ENCODE assay signal across 28 mouse cellular contexts in genomic region chrX:69801890-69802439, GRCm38 (mm10).
DNase-seq lines count a peak whose midpoint lies in the region; ATAC-seq and TF ChIP-seq lines count a peak whose summit lies in the region.
"Had no signal": no experiment of that assay in that cellular context is flagged by ENCODE, and none has a peak within 500 bp of the region (broad histone marks: within the 10 kb centered on the region; RNA-seq: fewer than 3 reads in every experiment).

No protein-coding gene starts in this region.

- peak; percentile 75 for DNase-seq in forebrain, embryonic 14.5 days (ENCODE audit: low spot score)
- DNase-seq in brain, embryonic 14.5 days (ENCODE audit: low read depth), result peak; percentile 83
- DNase-seq in layer of hippocampus, adult 11-12 months (ENCODE audit: low spot score), result peak; percentile 33
- DNase-seq in layer of hippocampus, adult 9-11 months, result peak; percentile 34
- DNase-seq in right cerebral cortex, postnatal 25 days, result no peak
- DNase-seq in heart, adult 11 months, result no peak
- no peak for DNase-seq in hindbrain, embryonic 11.5 days (ENCODE audit: low spot score)
- DNase-seq: adrenal gland, postnatal 10 days; cerebellum, adult 2 months; cerebellum, postnatal 25 days; gastrocnemius, postnatal 25 days; heart, adult 18-20 months; heart, postnatal 4 days; kidney, adult 18-20 months; kidney, postnatal 25 days; left cerebral cortex, postnatal 4 days; liver, postnatal 0 days; lung, postnatal 4 days; thymus, adult 2 months; thymus, postnatal 36 days had no signal

- no peaks in the 10 kb centered on the region for H3K9me3 ChIP-seq in forebrain, embryonic 14.5 days (replicated peaks; ENCODE audit: control insufficient read depth, low read length)
- no peaks in the 10 kb centered on the region for H3K9me3 ChIP-seq in forebrain, embryonic 12.5 days
- no peaks in the 10 kb centered on the region for H3K9me3 ChIP-seq in hindbrain, embryonic 11.5 days (ENCODE audit: control insufficient read depth, low read length)
- H3K9me3 ChIP-seq: heart, embryonic 12.5 days; hindbrain, embryonic 15.5 days; kidney, embryonic 15.5 days; liver, embryonic 12.5 days; megakaryocyte, embryonic 14.5 days; midbrain, embryonic 12.5 days had no signal

- H3K27ac ChIP-seq in forebrain, embryonic 14.5 days (ENCODE audit: low read depth, low read length), result no peak overlapping the region
- H3K27ac ChIP-seq in forebrain, embryonic 12.5 days, result no peak overlapping the region
- no peak overlapping the region for H3K27ac ChIP-seq in hindbrain, embryonic 11.5 days (ENCODE audit: low read depth, low read length)
- H3K27ac ChIP-seq: hindbrain, embryonic 15.5 days; kidney, embryonic 15.5 days; liver, embryonic 12.5 days; midbrain, embryonic 12.5 days had no signal

- H3K27me3 ChIP-seq in forebrain, embryonic 14.5 days (replicated peaks; ENCODE audit: control insufficient read depth, insufficient read depth, low read length), result no peaks in the 10 kb centered on the region
- no peaks in the 10 kb centered on the region for H3K27me3 ChIP-seq in forebrain, embryonic 12.5 days
- H3K27me3 ChIP-seq in hindbrain, embryonic 11.5 days (ENCODE audit: control insufficient read depth, insufficient read depth, low read length), result no peaks in the 10 kb centered on the region
- H3K27me3 ChIP-seq: heart, embryonic 12.5 days; hindbrain, embryonic 15.5 days; kidney, embryonic 15.5 days; liver, embryonic 12.5 days; megakaryocyte, embryonic 14.5 days; midbrain, embryonic 12.5 days had no signal

- H3K9ac ChIP-seq in forebrain, embryonic 14.5 days (ENCODE audit: low read length), result no peak overlapping the region
- no peak overlapping the region for H3K9ac ChIP-seq in forebrain, embryonic 12.5 days
- H3K9ac ChIP-seq in hindbrain, embryonic 11.5 days (ENCODE audit: low read depth, low read length), result no peak overlapping the region
- H3K9ac ChIP-seq: heart, embryonic 12.5 days; hindbrain, embryonic 15.5 days; kidney, embryonic 15.5 days; liver, embryonic 12.5 days; liver, postnatal 0 days; midbrain, embryonic 12.5 days had no signal

- no peak for TF ChIP-seq CTCF in brain, embryonic 14.5 days (IDR thresholded peaks at IDR 0.05; ENCODE audit: borderline replicate concordance, extremely low read depth, insufficient read depth, insufficient read length)

- no peak overlapping the region for H3K4me3 ChIP-seq in forebrain, embryonic 14.5 days (ENCODE audit: low read depth, low read length)
- no peak overlapping the region for H3K4me3 ChIP-seq in forebrain, embryonic 12.5 days (replicated peaks)
- H3K4me3 ChIP-seq in hindbrain, embryonic 11.5 days (ENCODE audit: low read depth, low read length), result no peak overlapping the region
- H3K4me3 ChIP-seq: heart, embryonic 12.5 days; hindbrain, embryonic 15.5 days; kidney, embryonic 15.5 days; liver, embryonic 12.5 days; megakaryocyte, embryonic 14.5 days; midbrain, embryonic 12.5 days had no signal

- no peak overlapping the region for H3K4me2 ChIP-seq in forebrain, embryonic 14.5 days (ENCODE audit: low read length)
- no peak overlapping the region for H3K4me2 ChIP-seq in forebrain, embryonic 12.5 days
- no peak overlapping the region for H3K4me2 ChIP-seq in hindbrain, embryonic 11.5 days (replicated peaks; ENCODE audit: low read depth, low read length)
- H3K4me2 ChIP-seq: heart, embryonic 12.5 days; hindbrain, embryonic 15.5 days; kidney, embryonic 15.5 days; liver, embryonic 12.5 days; midbrain, embryonic 12.5 days had no signal

- H3K4me1 ChIP-seq in forebrain, embryonic 14.5 days (ENCODE audit: control insufficient read depth, insufficient read depth, low read length), result no peaks in the 10 kb centered on the region
- no peaks in the 10 kb centered on the region for H3K4me1 ChIP-seq in forebrain, embryonic 12.5 days
- no peaks in the 10 kb centered on the region for H3K4me1 ChIP-seq in hindbrain, embryonic 11.5 days (replicated peaks; ENCODE audit: control insufficient read depth, insufficient read depth, low read length)
- H3K4me1 ChIP-seq: heart, embryonic 12.5 days; hindbrain, embryonic 15.5 days; kidney, embryonic 15.5 days; liver, embryonic 12.5 days; megakaryocyte, embryonic 14.5 days; midbrain, embryonic 12.5 days had no signal

- no peaks in the 10 kb centered on the region for H3K36me3 ChIP-seq in forebrain, embryonic 14.5 days (ENCODE audit: control insufficient read depth, insufficient read depth, low read length)
- no peaks in the 10 kb centered on the region for H3K36me3 ChIP-seq in forebrain, embryonic 12.5 days (replicated peaks)
- no peaks in the 10 kb centered on the region for H3K36me3 ChIP-seq in hindbrain, embryonic 11.5 days (ENCODE audit: control insufficient read depth, insufficient read depth, low read length)
- H3K36me3 ChIP-seq: heart, embryonic 12.5 days; hindbrain, embryonic 15.5 days; kidney, embryonic 15.5 days; liver, embryonic 12.5 days; midbrain, embryonic 12.5 days had no signal

- WGBS in forebrain, embryonic 14.5 days, result 59% methylated on average over 2 of the region's 2 CpGs
- 67% methylated on average over 2 of the region's 2 CpGs for WGBS in forebrain, embryonic 12.5 days
- WGBS in hindbrain, embryonic 11.5 days, result 79% methylated on average over 2 of the region's 2 CpGs

- TF ChIP-seq POLR2A in brain, embryonic 14.5 days (IDR thresholded peaks at IDR 0.05; ENCODE audit: borderline replicate concordance, extremely low read depth, insufficient read depth, insufficient read length, poor library complexity, severe bottlenecking), result no peak

- peak; percentile 75; the same call in 1 of the 2 replicates for ATAC-seq in forebrain, embryonic 14.5 days
- ATAC-seq in forebrain, embryonic 12.5 days (ENCODE audit: low FRiP score), result no peak
- no peak for ATAC-seq in hindbrain, embryonic 11.5 days (ENCODE audit: low FRiP score)
- ATAC-seq: liver, embryonic 12.5 days; liver, postnatal 0 days; Patski had no signal

Comparison
In these comparisons a context has a peak if more than half of its experiments do, and no peak if none do; other contexts are left out.
1. DNase-seq: peak in forebrain, embryonic 14.5 days (single experiment), brain, embryonic 14.5 days (single experiment), layer of hippocampus, adult 11-12 months (single experiment) and layer of hippocampus, adult 9-11 months (single experiment); none in right cerebral cortex, postnatal 25 days (single experiment), heart, adult 11 months (single experiment) and hindbrain, embryonic 11.5 days (single experiment).